10 mouse cellular contexts compared by ENCODE assay signal in the genomic region with DNA sequence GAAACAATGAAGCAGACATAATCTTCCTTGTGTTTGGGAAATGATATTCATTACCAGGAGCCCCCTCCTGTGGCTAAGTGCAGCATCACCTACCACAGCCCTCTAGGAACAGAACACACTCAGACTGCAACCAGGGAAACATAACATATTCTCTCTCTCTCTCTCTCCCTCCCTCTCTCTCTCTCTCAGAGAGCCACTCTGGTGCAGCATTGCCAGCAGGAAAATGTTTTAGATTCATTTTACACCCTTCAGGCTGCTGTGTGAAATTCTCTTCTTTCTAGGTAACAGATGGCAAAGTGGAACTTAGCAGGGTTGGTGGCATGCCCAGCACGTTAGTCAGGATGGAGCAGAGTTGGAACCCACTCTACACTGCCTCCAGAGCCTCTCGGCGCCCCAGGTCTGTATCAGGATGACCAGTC. TPM values are rescaled to one million over a fixed set of nuclear protein-coding genes. Genes with fewer than 3 reads are reported as not detected.
DNase-seq lines count a peak whose midpoint lies in the region; ATAC-seq and TF ChIP-seq lines count a peak whose summit lies in the region.
"Had no signal": no experiment of that assay in that cellular context is flagged by ENCODE, and none has a peak within 500 bp of the region (broad histone marks: within the 10 kb centered on the region; RNA-seq: fewer than 3 reads in every experiment).

No protein-coding gene starts in this region.

- DNase-seq in T-cell, adult 2 months (ENCODE audit: low spot score): peak; percentile 40
- DNase-seq in fibroblast of lung, adult 2 months (ENCODE audit: low read depth): peak; percentile 26
- peak; percentile 57 for DNase-seq in naive thymus-derived CD4-positive, alpha-beta T cell, adult 2 months (ENCODE audit: low read depth)
- no peak for DNase-seq in kidney, adult 2 months
- no peak for DNase-seq in gastrocnemius, adult 8-10 months (ENCODE audit: low spot score in 2 of 2)
- no peak for DNase-seq in spleen, adult 18-20 months
- DNase-seq: kidney, adult 9 months had no signal

- H3K27me3 ChIP-seq in intestine, postnatal 0 days (replicated peaks; ENCODE audit: control insufficient read depth, insufficient read depth, low read length): no peaks in the 10 kb centered on the region
- H3K27me3 ChIP-seq in intestine, embryonic 16.5 days (replicated peaks; ENCODE audit: control insufficient read depth, insufficient read depth, low read length): no peaks in the 10 kb centered on the region
- no peaks in the 10 kb centered on the region for H3K27me3 ChIP-seq in kidney, adult 2 months (replicated peaks; ENCODE audit: control insufficient read depth, insufficient read depth, low read length)
- H3K27me3 ChIP-seq: lung, embryonic 15.5 days had no signal

- peak; percentile 29 for TF ChIP-seq CTCF in intestine, postnatal 0 days (IDR thresholded peaks at IDR 0.05; ENCODE audit: low read depth)
- no peak for TF ChIP-seq CTCF in kidney, adult 2 months (conservative IDR thresholded peaks at IDR 0.05; ENCODE audit: insufficient read depth, insufficient read length, low read depth, low read length)

- 85% methylated on average over 3 of the region's 3 CpGs for WGBS in intestine, postnatal 0 days
- 80% methylated on average over 3 of the region's 3 CpGs for WGBS in intestine, embryonic 16.5 days
- 79% methylated on average over 3 of the region's 3 CpGs for WGBS in kidney, adult 2 months

- H3K9me3 ChIP-seq in intestine, postnatal 0 days (ENCODE audit: control insufficient read depth): no peaks in the 10 kb centered on the region; the same call in 1 of the 2 replicates
- no peaks in the 10 kb centered on the region for H3K9me3 ChIP-seq in intestine, embryonic 16.5 days (ENCODE audit: control insufficient read depth, low read length)
- H3K9me3 ChIP-seq: lung, embryonic 15.5 days had no signal

- H3K4me3 ChIP-seq in intestine, postnatal 0 days (ENCODE audit: low read depth, low read length): no peak overlapping the region
- H3K4me3 ChIP-seq in intestine, embryonic 16.5 days (ENCODE audit: low read length): no peak overlapping the region
- H3K4me3 ChIP-seq in kidney, adult 2 months (ENCODE audit: insufficient read depth, low read depth, low read length): no peak overlapping the region
- H3K4me3 ChIP-seq: lung, embryonic 15.5 days had no signal

- H3K4me1 ChIP-seq in intestine, postnatal 0 days (replicated peaks; ENCODE audit: control insufficient read depth, insufficient read depth, low read length): no peaks in the 10 kb centered on the region
- no peaks in the 10 kb centered on the region for H3K4me1 ChIP-seq in intestine, embryonic 16.5 days (ENCODE audit: control insufficient read depth, insufficient read depth, low read length)
- no peaks in the 10 kb centered on the region for H3K4me1 ChIP-seq in kidney, adult 2 months (ENCODE audit: control insufficient read depth, insufficient read depth, low read length)
- H3K4me1 ChIP-seq: lung, embryonic 15.5 days had no signal

- no peak overlapping the region for H3K27ac ChIP-seq in intestine, postnatal 0 days (ENCODE audit: low read depth, low read length)
- no peak overlapping the region for H3K27ac ChIP-seq in intestine, embryonic 16.5 days (ENCODE audit: low read length)
- H3K27ac ChIP-seq in kidney, adult 2 months (ENCODE audit: insufficient read depth, low read depth, low read length): no peak overlapping the region
- H3K27ac ChIP-seq: lung, embryonic 15.5 days had no signal

- TF ChIP-seq POLR2A in kidney, adult 2 months (IDR thresholded peaks at IDR 0.05; ENCODE audit: low read depth, low read length): no peak

- no peaks in the 10 kb centered on the region for H3K36me3 ChIP-seq in intestine, postnatal 0 days (ENCODE audit: control insufficient read depth, insufficient read depth)
- H3K36me3 ChIP-seq in intestine, embryonic 16.5 days (ENCODE audit: control insufficient read depth, insufficient read depth, low read length): no peaks in the 10 kb centered on the region
- no peaks in the 10 kb centered on the region for H3K36me3 ChIP-seq in kidney, adult 2 months (ENCODE audit: control insufficient read depth, insufficient read depth, low read length)
- H3K36me3 ChIP-seq: lung, embryonic 15.5 days had no signal

- no peak overlapping the region for H3K4me2 ChIP-seq in intestine, postnatal 0 days (replicated peaks; ENCODE audit: low read depth)
- H3K4me2 ChIP-seq in intestine, embryonic 16.5 days (ENCODE audit: low read depth, low read length): no peak overlapping the region
- H3K4me2 ChIP-seq: lung, embryonic 15.5 days had no signal

- no peak for ATAC-seq in intestine, postnatal 0 days
- no peak for ATAC-seq in intestine, embryonic 16.5 days

- H3K9ac ChIP-seq in intestine, postnatal 0 days (ENCODE audit: low read depth, low read length): no peak overlapping the region
- H3K9ac ChIP-seq in intestine, embryonic 16.5 days (ENCODE audit: low read depth, low read length): no peak overlapping the region
- H3K9ac ChIP-seq: lung, embryonic 15.5 days had no signal

RNA-seq across cellular contexts. Expression of gene Wnt5b, which starts 22.7 kb away (rescaled TPM):
- polyA plus RNA-seq in intestine, postnatal 0 days (2015; fragmentation: Nextera tagmentation; extraction: Ambion mirVana): 1.5 and 1.8 TPM in 2 replicates
- polyA plus RNA-seq in intestine, embryonic 16.5 days (2015; fragmentation: Nextera tagmentation; extraction: Ambion mirVana): 4.0 and 4.8 TPM in 2 replicates
- polyA plus RNA-seq in kidney, adult 2 months (2012; rRNA removed): 6.2 and 6.6 TPM in 2 replicates
- total RNA-seq in gastrocnemius, adult 8-10 months (2022): 1 to 10 TPM; 1.3 to 1.9 (median 1.7) TPM

RNA-seq across cellular contexts. Expression of gene Fbxl14, which starts 42.0 kb away (rescaled TPM):
- 4.0 and 4.4 TPM in 2 replicates for polyA plus RNA-seq in intestine, postnatal 0 days (2015; fragmentation: Nextera tagmentation; extraction: Ambion mirVana)
- 3.7 and 4.1 TPM in 2 replicates for polyA plus RNA-seq in intestine, embryonic 16.5 days (2015; fragmentation: Nextera tagmentation; extraction: Ambion mirVana)
- polyA plus RNA-seq in kidney, adult 2 months (2012; rRNA removed): 38.6 and 47.8 TPM in 2 replicates
- 10 to 100 TPM; 10.2 to 13.8 (median 11.8) TPM for total RNA-seq in gastrocnemius, adult 8-10 months (2022)

Comparison
In these comparisons a context has a peak if more than half of its experiments do, and no peak if none do; other contexts are left out.
1. DNase-seq: peak in T-cell, adult 2 months (single experiment), fibroblast of lung, adult 2 months (single experiment) and naive thymus-derived CD4-positive, alpha-beta T cell, adult 2 months (single experiment); none in kidney, adult 2 months (single experiment), gastrocnemius, adult 8-10 months (0 of 2) and spleen, adult 18-20 months (0 of 2).